Mouse (Mus musculus): ENCODE measurements around the gene Wnt2b. TPM values are rescaled to one million over a fixed set of nuclear protein-coding genes. Genes with fewer than 3 reads are reported as not detected.
A peak's percentile ranks its signal among the peaks of the same experiment; 100 is the strongest.

The Wnt2b gene
- 0.52 and 0.73 TPM in 2 replicates for polyA plus RNA-seq (2014; fragmentation: Nextera tagmentation; extraction: Ambion mirVana)

DNA sequence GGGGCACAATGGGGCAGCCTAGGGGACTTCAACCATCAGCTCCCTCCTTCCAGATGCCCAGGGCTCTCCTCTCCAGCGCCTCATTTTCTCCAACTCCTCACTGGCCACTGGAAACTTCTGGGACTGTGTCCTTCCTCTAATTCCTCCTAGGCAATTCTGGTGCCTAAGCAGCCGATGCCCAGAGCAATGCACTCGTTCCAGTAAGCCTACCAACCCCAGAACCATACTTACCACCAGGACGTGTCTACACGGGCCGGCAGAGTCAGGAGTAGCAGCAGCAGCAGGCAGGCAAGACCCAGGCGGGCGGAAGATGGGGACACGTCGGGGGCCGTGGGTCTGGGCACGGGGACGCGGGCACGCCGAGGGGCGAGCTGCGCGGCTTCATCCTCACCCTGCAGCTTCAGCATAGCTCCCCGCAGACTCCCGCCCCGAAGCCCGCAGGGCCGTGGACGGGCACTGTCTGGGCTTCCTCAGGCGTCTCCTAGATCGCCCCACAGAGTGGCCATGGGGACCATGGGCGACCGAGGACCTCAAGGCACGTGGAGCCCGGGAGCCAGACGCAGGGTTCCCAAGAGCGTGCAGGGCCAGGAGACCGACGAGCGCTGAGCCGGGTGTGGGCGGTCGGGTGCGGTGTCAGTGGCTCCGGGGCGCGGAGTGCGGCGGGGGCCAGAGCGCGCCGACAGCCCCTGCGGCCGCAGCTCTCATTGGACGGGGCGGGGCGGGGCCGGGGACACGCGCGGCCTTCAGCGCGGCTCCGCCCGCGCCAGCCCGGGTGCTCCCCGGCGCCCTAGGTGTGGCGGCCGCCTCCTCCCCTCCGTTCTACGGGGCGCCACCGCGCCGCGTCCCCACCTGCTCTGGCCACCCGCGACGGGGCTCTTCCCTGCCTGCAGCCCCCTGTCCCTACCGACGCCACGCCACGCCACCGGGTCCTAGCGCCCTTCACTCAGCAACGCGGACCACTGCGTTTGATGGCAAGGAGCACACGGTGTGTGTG lies at the start of gene Wnt2b:
Gene Wnt2b, minus strand, starts transcription at position 856 of the 994 bp plus-strand sequence.
- H3K27me3 ChIP-seq (replicated peaks; ENCODE audit: control insufficient read depth, insufficient read depth, low read length) = peaks cover 73% of the 10 kb centered on the region
- peak within 1 kb of the TSS; percentile 76 for H3K4me2 ChIP-seq
- H3K4me3 ChIP-seq (ENCODE audit: low read depth, low read length) = peak within 1 kb of the TSS; percentile 52
- H3K4me1 ChIP-seq (replicated peaks; ENCODE audit: control insufficient read depth, insufficient read depth, low read length) = peaks cover 22% of the 10 kb centered on the region
- H3K27ac ChIP-seq (ENCODE audit: low read depth, low read length) = no peak within 1 kb of the TSS
- H3K9me3 ChIP-seq (ENCODE audit: control insufficient read depth, low read length) = no peaks in the 10 kb centered on the region
- WGBS = 2% methylated on average over 79 of the region's 87 CpGs
- no peak for DNase-seq (ENCODE audit: low spot score)
- no peaks in the 10 kb centered on the region for H3K36me3 ChIP-seq (ENCODE audit: control insufficient read depth, insufficient read depth, low read length)
- peak within 1 kb of the TSS; percentile 14; the same call in 1 of the 2 replicates for H3K9ac ChIP-seq (ENCODE audit: low read depth, low read length)
- ATAC-seq (replicated peaks; ENCODE audit: low FRiP score) = peak; percentile 26; the same call in 1 of the 2 replicates

DNA sequence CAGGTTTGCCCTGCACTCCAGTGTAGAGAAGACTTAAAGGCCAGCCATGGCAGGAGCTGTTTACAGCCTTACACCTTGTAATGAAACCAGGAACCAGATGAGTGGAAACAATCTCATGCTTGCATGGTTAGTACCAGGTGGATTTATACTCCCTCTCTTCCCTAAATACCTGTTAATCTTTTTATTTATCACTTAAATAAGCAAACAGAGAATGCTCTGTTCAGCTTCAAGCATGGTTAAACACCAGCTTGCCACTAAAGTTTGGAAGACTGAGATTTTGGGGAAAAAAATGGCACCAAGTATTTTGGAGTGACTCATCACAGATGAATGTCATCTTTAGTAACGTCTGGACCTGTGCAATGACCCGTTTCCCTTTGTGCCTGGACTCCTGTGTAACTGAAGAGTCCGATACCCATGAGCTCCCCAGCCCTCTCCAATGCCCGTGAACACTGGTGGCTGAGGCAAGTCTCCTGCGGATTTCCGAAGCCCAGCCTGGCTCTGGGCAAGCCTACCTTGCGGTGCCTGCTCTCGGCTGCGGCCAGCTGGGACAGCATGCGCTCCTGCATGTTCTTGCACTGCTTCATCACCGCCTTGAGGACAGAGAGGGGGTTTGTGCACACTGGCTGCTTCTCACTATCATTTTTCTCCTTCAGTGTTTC lies 49.1 kb upstream of the Wnt2b start:
- Histone ChIP-seq H3K4me1 (replicated peaks; ENCODE audit: control insufficient read depth, insufficient read depth, low read length) (no peaks in the 10 kb centered on the region), H3K36me3 (ENCODE audit: control insufficient read depth, insufficient read depth, low read length) (peaks cover 6% of the 10 kb centered on the region; the same call in 1 of the 2 replicates), H3K9ac (ENCODE audit: low read depth, low read length) (no peak overlapping the region), H3K27ac (ENCODE audit: low read depth, low read length) (no peak overlapping the region), H3K4me2 (no peak overlapping the region), H3K9me3 (ENCODE audit: control insufficient read depth, low read length) (no peaks in the 10 kb centered on the region), H3K27me3 (replicated peaks; ENCODE audit: control insufficient read depth, insufficient read depth, low read length) (no peaks in the 10 kb centered on the region), H3K4me3 (ENCODE audit: low read depth, low read length) (no peak overlapping the region)
- 89% methylated on average over 11 of the region's 11 CpGs for WGBS
- no peak for ATAC-seq (replicated peaks; ENCODE audit: low FRiP score)
- no peak for DNase-seq (ENCODE audit: low spot score)

DNA sequence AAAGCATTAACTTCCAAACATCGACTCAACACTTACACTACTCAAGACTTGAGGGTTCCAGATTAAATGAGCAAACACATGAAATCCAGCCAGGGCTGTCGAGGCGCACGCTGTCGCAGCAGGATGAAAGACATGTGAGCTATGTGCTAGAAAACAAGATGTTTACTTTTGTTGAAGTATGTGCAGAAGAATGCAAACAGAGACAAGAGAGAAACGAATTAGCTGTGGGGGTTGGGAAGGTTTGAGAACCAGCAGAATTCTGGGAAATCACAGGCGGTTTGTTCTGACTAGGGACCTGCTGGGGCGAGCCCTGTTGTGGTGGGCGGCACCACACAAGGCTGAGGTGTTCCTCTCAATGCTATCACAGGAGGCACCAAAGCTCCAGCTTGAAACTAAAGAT lies 46.3 kb upstream of the Wnt2b start:
- Histone ChIP-seq H3K4me1 (replicated peaks; ENCODE audit: control insufficient read depth, insufficient read depth, low read length) (no peaks in the 10 kb centered on the region), H3K4me3 (ENCODE audit: low read depth, low read length) (no peak overlapping the region), H3K9me3 (ENCODE audit: control insufficient read depth, low read length) (no peaks in the 10 kb centered on the region), H3K27ac (ENCODE audit: low read depth, low read length) (no peak overlapping the region), H3K36me3 (ENCODE audit: control insufficient read depth, insufficient read depth, low read length) (peaks cover 6% of the 10 kb centered on the region; the same call in 1 of the 2 replicates), H3K9ac (ENCODE audit: low read depth, low read length) (no peak overlapping the region), H3K4me2 (no peak overlapping the region), H3K27me3 (replicated peaks; ENCODE audit: control insufficient read depth, insufficient read depth, low read length) (no peaks in the 10 kb centered on the region)
- DNase-seq (ENCODE audit: low spot score) (no peak), ATAC-seq (replicated peaks; ENCODE audit: low FRiP score) (no peak)
- 68% methylated on average over 9 of the region's 9 CpGs for WGBS

GRCm38 (mm10) chr3:105006101-105006500 lies 44.4 kb upstream of the Wnt2b start:
- Histone ChIP-seq H3K4me2 (no peak overlapping the region), H3K36me3 (ENCODE audit: control insufficient read depth, insufficient read depth, low read length) (peaks cover 6% of the 10 kb centered on the region; the same call in 1 of the 2 replicates), H3K4me1 (replicated peaks; ENCODE audit: control insufficient read depth, insufficient read depth, low read length) (no peaks in the 10 kb centered on the region), H3K9ac (ENCODE audit: low read depth, low read length) (no peak overlapping the region), H3K27ac (ENCODE audit: low read depth, low read length) (no peak overlapping the region), H3K27me3 (replicated peaks; ENCODE audit: control insufficient read depth, insufficient read depth, low read length) (no peaks in the 10 kb centered on the region), H3K9me3 (ENCODE audit: control insufficient read depth, low read length) (no peaks in the 10 kb centered on the region), H3K4me3 (ENCODE audit: low read depth, low read length) (no peak overlapping the region)
- WGBS = 91% methylated on average over 6 of the region's 6 CpGs
- no peak for DNase-seq (ENCODE audit: low spot score)
- ATAC-seq (replicated peaks; ENCODE audit: low FRiP score) = no peak

GRCm38 (mm10) chr3:105005561-105006065 lies 43.9 kb upstream of the Wnt2b start:
- H3K27ac ChIP-seq (ENCODE audit: low read depth, low read length) = no peak overlapping the region
- H3K4me2 ChIP-seq = no peak overlapping the region
- H3K27me3 ChIP-seq (replicated peaks; ENCODE audit: control insufficient read depth, insufficient read depth, low read length) = no peaks in the 10 kb centered on the region
- H3K9ac ChIP-seq (ENCODE audit: low read depth, low read length) = no peak overlapping the region
- no peak overlapping the region for H3K4me3 ChIP-seq (ENCODE audit: low read depth, low read length)
- no peaks in the 10 kb centered on the region for H3K4me1 ChIP-seq (replicated peaks; ENCODE audit: control insufficient read depth, insufficient read depth, low read length)
- no peaks in the 10 kb centered on the region for H3K9me3 ChIP-seq (ENCODE audit: control insufficient read depth, low read length)
- ATAC-seq (replicated peaks; ENCODE audit: low FRiP score) (no peak), DNase-seq (ENCODE audit: low spot score) (no peak)
- peaks cover 6% of the 10 kb centered on the region; the same call in 1 of the 2 replicates for H3K36me3 ChIP-seq (ENCODE audit: control insufficient read depth, insufficient read depth, low read length)
- WGBS = 88% methylated on average over 20 of the region's 20 CpGs

GRCm38 (mm10) chr3:105005011-105005410 lies 43.3 kb upstream of the Wnt2b start:
- Histone ChIP-seq H3K4me1 (replicated peaks; ENCODE audit: control insufficient read depth, insufficient read depth, low read length) (no peaks in the 10 kb centered on the region), H3K4me3 (ENCODE audit: low read depth, low read length) (no peak overlapping the region), H3K27me3 (replicated peaks; ENCODE audit: control insufficient read depth, insufficient read depth, low read length) (no peaks in the 10 kb centered on the region), H3K4me2 (no peak overlapping the region), H3K9ac (ENCODE audit: low read depth, low read length) (no peak overlapping the region), H3K27ac (ENCODE audit: low read depth, low read length) (no peak overlapping the region), H3K36me3 (ENCODE audit: control insufficient read depth, insufficient read depth, low read length) (peaks cover 6% of the 10 kb centered on the region; the same call in 1 of the 2 replicates), H3K9me3 (ENCODE audit: control insufficient read depth, low read length) (no peaks in the 10 kb centered on the region)
- WGBS = 84% methylated on average over 10 of the region's 10 CpGs
- ATAC-seq (replicated peaks; ENCODE audit: low FRiP score) = no peak
- DNase-seq (ENCODE audit: low spot score) = no peak

DNA sequence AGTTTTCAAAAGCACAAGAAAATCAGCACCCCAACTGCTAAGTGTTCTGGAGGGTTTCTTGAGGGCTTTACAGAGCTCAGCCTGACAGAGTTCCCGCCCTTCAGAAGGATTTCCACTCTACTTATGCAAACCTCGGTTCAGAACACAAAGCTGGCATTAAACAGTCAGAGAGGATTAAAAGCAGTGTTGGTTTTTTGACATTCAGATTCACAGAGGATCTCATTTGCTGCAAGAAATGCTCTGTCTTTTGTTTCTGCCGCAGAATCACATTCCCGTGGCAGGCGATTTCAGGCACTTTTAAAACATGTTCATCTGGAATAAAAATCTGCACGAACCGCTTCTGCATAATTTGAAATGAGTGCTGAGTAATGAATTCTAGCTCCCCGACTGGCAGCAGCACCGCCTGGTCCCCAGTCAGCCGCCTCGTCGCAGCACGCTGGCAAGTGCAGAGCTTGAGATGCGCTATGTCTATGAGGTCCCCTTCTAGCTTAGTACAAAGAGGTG lies 42.3 kb upstream of the Wnt2b start:
- no peak overlapping the region for H3K4me3 ChIP-seq (ENCODE audit: low read depth, low read length)
- no peak overlapping the region for H3K9ac ChIP-seq (ENCODE audit: low read depth, low read length)
- H3K4me2 ChIP-seq = no peak overlapping the region
- H3K27me3 ChIP-seq (replicated peaks; ENCODE audit: control insufficient read depth, insufficient read depth, low read length) = no peaks in the 10 kb centered on the region
- DNase-seq (ENCODE audit: low spot score) (no peak), ATAC-seq (replicated peaks; ENCODE audit: low FRiP score) (no peak)
- H3K36me3 ChIP-seq (ENCODE audit: control insufficient read depth, insufficient read depth, low read length) = peaks cover 6% of the 10 kb centered on the region; the same call in 1 of the 2 replicates
- no peaks in the 10 kb centered on the region for H3K9me3 ChIP-seq (ENCODE audit: control insufficient read depth, low read length)
- H3K27ac ChIP-seq (ENCODE audit: low read depth, low read length) = no peak overlapping the region
- 87% methylated on average over 14 of the region's 14 CpGs for WGBS
- no peaks in the 10 kb centered on the region for H3K4me1 ChIP-seq (replicated peaks; ENCODE audit: control insufficient read depth, insufficient read depth, low read length)

- DNase-seq (ENCODE audit: low spot score) = no peak
Measured at GRCm38 (mm10) chr3:105001374-105001773, 39.7 kb upstream of the Wnt2b start.

More at GRCm38 (mm10) chr3:105001374-105001773, 39.7 kb upstream of the Wnt2b start:
- WGBS = 34% methylated on average over 6 of the region's 6 CpGs
- H3K36me3 ChIP-seq (ENCODE audit: control insufficient read depth, insufficient read depth, low read length) = no peaks in the 10 kb centered on the region; the same call in 1 of the 2 replicates
- H3K9ac ChIP-seq (ENCODE audit: low read depth, low read length) = no peak overlapping the region
- no peaks in the 10 kb centered on the region for H3K9me3 ChIP-seq (ENCODE audit: control insufficient read depth, low read length)
- no peaks in the 10 kb centered on the region for H3K27me3 ChIP-seq (replicated peaks; ENCODE audit: control insufficient read depth, insufficient read depth, low read length)
- no peak overlapping the region for H3K27ac ChIP-seq (ENCODE audit: low read depth, low read length)
- no peaks in the 10 kb centered on the region; the same call in 1 of the 2 replicates for H3K4me1 ChIP-seq (replicated peaks; ENCODE audit: control insufficient read depth, insufficient read depth, low read length)
- no peak overlapping the region for H3K4me2 ChIP-seq
- ATAC-seq (replicated peaks; ENCODE audit: low FRiP score) = no peak
- no peak overlapping the region for H3K4me3 ChIP-seq (ENCODE audit: low read depth, low read length)

Measured in liver, embryonic 11.5 days (tissue).